Mouse (Mus musculus): ENCODE results near the gene V1rd19. TPM values are rescaled to one million over a fixed set of nuclear protein-coding genes. Genes with fewer than 3 reads are reported as not detected.
"Not testable (repeated sequence)": the region's sequence is repeated elsewhere in the genome, so short reads cannot be mapped to it uniquely, and the experiment has no call there.

The V1rd19 gene
- total RNA-seq (2021) = not detected
- long read RNA-seq, experiment 1 = 0 reads
- long read RNA-seq, experiment 2 = 0 reads

- no peak for DNase-seq
- intact Hi-C loops (cut with DNase I; ENCODE audit: low total_unique reads) = no loop called here
These were observed at the start of gene V1rd19 for GRCm38 (mm10) chr7:24001391-24001790. Gene V1rd19, plus strand, starts transcription at chr7:24001691.

DNA sequence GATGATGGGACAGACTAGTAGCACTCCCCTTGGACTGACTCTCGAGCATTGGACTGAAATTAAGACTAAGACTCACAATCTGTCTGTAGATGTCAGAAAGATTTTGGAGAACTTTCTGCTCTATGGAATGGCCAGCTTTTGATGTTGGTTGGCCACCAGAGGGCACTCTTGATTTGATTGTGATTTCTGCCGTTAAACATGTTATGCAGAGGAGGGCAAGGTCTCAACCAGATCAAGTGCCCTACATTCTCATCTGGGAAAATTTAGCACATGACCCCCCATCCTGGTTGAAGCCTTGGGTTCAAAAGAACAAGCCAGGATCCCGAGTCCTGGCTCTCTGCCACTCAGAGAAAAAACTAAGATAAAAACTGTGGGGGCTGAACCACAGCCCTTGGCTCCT, 33.4 kb upstream of the V1rd19 start:
- DNase-seq; intact Hi-C loops (cut with DNase I; ENCODE audit: low total_unique reads): not testable (repeated sequence)

- DNase-seq; intact Hi-C loops (cut with DNase I; ENCODE audit: low total_unique reads): not testable (repeated sequence)
These were observed 27.2 kb upstream of the V1rd19 start, which contains the start of gene Vmn1r181 for GRCm38 (mm10) chr7:23974315-23974714. Gene Vmn1r181, plus strand, starts transcription at chr7:23974615.

- DNase-seq = no peak
- intact Hi-C loops (cut with DNase I; ENCODE audit: low total_unique reads) = no loop called here
These were observed 51.3 kb downstream of the V1rd19 start, which contains the start of gene Vmn1r183 for GRCm38 (mm10) chr7:24052660-24053304. Gene Vmn1r183, plus strand, starts transcription at chr7:24053254.

Other genes starting within 250 kb of the V1rd19 start
- gene Vmn1r174, start 249.4 kb upstream of the V1rd19 start, total RNA-seq (2021) = not detected
- not detected for gene Vmn1r175, start 191.0 kb upstream of the V1rd19 start, total RNA-seq (2021)
- not detected for gene Vmn1r176, start 164.3 kb upstream of the V1rd19 start, total RNA-seq (2021)
- not detected for gene Vmn1r177, start 135.2 kb upstream of the V1rd19 start, total RNA-seq (2021)
- gene Vmn1r178, start 109.7 kb upstream of the V1rd19 start, total RNA-seq (2021) = not detected
- gene Vmn1r179, start 74.7 kb upstream of the V1rd19 start, total RNA-seq (2021) = not detected
- not detected for gene Vmn1r180, start 51.1 kb upstream of the V1rd19 start, total RNA-seq (2021)
- gene Vmn1r181, start 27.1 kb upstream of the V1rd19 start, total RNA-seq (2021) = not detected
- not detected for gene Vmn1r183, start 51.6 kb downstream of the V1rd19 start, total RNA-seq (2021)
- gene Zfp180, start 80.2 kb downstream of the V1rd19 start, total RNA-seq (2021) = 1 to 10 TPM; 5.8 to 6.0 TPM
- 1 to 10 TPM; 2.7 to 3.5 TPM for gene Zfp112, start 110.6 kb downstream of the V1rd19 start, total RNA-seq (2021)
- gene Zfp235, start 132.5 kb downstream of the V1rd19 start, total RNA-seq (2021) = 1 to 10 TPM; 3.8 to 4.0 TPM
- under 1 TPM in 1 of 2 experiments, not detected in 1; 0.51 TPM for gene Zfp114, start 173.4 kb downstream of the V1rd19 start, total RNA-seq (2021)
- 1 to 10 TPM; 3.6 to 4.7 TPM for gene Zfp111, start 209.8 kb downstream of the V1rd19 start, total RNA-seq (2021)
- 1 to 10 TPM; 1.5 to 1.7 TPM for gene Zfp109, start 235.9 kb downstream of the V1rd19 start, total RNA-seq (2021)